Mouse (Mus musculus): ENCODE measurements around the gene Sh3bgrl. TPM values are rescaled to one million over a fixed set of nuclear protein-coding genes. Genes with fewer than 3 reads are reported as not detected.
"Not testable (repeated sequence)": the region's sequence is repeated elsewhere in the genome, so short reads cannot be mapped to it uniquely, and the experiment has no call there.

Gene Sh3bgrl
- total RNA-seq (2021): 100 to 1,000 TPM; 129 to 144 TPM
- long read RNA-seq, transcript Sh3bgrl-201 (4 exons, 2,882 nt): major isoform, 154 of 349 reads
- long read RNA-seq, partial matches to known transcripts: 189 of 349 reads
- long read RNA-seq, other reads (novel, unspliced or antisense): 6 of 349 reads

DNA sequence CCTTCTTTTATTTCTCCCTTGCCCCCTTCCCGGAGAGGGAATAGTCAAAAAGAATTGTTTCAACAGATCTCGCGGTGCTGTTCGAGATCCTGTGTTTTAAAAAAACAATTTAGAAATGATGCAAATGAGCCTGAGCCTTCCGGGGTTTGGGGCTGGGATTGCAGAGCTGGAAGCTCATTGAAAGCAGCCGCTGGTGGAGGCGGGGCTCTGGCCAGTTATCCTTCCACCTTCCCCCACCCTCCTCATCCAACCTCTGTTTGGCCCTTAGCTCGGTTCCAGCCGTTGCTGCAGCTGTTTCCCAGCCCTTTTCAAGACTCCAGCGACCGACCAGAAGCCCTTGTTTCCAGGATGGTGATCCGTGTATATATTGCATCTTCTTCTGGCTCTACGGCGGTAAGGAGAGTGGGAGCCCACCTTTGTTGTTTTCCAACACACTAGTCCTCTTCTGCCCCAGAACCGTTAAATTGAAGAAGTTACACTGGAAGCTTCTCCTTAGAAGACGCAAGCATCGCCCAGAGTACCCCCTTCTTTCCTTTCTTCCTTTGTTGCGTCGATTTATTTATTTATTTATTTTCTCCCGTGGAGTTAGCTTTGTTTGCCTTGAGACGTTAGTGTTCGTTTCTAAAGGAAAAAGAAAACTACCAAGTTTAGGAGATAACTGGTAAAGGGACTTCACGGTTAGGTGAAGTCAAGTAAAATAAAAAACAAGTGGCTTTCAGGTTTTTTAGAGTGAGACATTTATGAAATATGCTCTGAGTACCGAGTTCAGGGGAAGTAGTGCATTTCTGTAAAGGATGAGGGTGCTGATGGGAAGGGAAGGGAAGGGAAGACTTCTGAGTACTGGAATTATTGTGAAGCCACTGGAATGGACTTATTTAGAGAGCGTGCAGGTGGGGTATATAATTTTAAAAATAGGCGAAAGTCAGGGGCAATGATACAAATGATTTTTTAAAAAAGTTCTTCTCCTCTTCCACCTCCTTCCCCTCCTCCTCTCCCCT is at the start of gene Sh3bgrl:
TSS of gene Sh3bgrl (plus strand) at position 121 of the 998 bp plus-strand sequence.
- DNase-seq (ENCODE audit: low spot score in 2 of 2): peak; percentile 54 to 66

DNA sequence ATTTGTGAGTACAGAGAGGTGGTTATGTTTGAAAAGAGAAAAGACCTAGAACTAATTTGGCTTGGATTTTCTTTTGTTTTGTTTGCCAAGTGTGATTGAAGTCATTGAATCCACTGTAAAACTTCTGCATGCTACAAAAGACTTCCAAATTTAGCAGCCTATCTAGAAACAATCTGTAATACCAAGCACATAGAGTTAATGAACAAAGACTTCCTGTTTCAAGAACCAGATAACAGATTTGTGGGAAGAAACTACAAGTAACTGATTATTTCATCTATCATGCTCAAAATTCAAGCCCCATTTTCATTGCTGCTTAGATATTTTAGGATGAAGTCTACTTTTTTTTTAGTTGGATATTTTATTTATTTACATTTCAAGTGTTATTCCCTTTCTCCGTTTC is 47.4 kb upstream of the Sh3bgrl start:
- no peak for DNase-seq (ENCODE audit: low spot score in 2 of 2)

DNA sequence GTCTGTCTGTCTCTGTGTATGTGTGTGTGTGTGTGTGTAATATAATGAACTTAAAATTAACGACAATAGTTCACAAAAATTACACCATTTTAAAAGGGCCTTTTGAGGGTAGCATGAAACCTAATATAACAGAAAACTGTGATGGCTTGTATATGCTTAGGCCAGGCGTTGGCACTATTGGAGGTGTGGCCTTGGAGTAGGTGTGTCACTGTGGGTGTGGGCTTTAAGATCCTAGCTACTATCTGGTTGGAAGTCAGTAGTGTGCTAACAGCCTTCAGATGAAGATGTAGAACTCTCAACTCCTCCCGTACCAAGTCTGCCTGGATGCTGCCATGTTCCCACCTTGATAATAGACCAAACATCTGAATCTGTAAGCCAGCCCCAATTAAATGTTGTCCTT is 23.4 kb upstream of the Sh3bgrl start:
- DNase-seq (ENCODE audit: low spot score in 2 of 2): no peak

DNA sequence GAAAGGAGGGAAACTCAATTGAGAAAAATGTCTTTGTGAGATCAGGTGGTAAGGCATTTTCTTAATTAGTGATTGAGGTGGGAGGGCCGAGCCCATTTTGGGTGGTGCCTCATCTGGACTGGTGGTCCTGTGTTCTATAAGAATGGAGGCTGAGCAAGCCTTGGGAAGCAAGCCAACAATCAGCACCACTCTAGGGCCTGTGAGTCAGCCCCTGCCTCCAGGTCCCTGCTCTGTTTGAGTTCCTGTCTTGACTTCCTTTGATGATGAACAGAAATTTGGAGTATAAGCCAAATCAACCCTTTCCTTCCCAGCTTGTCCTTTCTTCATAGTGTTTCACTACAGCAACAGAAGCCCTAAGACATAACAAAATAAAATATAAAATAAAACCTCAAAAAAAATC is 19.4 kb upstream of the Sh3bgrl start:
- DNase-seq (ENCODE audit: low spot score in 2 of 2): no peak

DNA sequence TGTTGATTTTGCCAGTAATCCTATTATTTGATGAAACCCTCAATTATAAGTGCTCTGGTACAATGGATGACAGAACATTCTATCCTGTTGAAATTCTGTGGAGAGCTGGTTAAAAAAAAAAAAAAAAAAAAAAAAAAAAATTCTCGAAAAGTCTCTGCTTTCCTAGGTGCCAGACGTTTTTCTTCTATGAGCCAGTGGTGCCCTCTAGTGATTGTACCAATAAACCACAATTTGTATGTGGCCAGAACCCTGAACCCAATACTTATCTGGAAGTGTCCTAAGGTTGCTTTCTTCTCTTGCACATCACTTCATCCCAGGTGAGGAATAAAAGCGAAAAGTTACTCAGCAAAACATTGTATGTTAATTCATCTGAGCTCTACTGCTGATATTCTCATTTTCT is 18.8 kb upstream of the Sh3bgrl start:
- peak in 1 of 2 experiments; percentile 16 for DNase-seq (ENCODE audit: low spot score in 2 of 2)

DNA sequence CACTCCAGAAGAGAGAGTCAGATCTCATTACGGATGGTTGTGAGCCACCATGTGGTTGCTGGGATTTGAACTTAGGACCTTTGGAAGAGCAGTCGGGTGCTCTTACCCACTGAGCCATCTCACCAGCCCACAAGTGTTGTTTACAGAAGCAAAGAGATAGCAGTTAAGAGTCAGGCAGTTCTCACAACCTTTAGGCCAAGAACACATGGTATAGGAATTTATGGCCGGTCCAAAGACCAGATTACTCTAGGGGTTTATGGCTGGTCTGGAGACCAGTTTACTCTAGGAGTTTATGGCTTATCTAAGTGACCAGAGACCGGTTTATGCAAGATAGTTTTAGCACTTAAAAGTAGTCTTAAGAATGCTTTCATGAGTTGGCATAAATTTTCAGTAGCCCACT is 15.8 kb upstream of the Sh3bgrl start:
- DNase-seq (ENCODE audit: low spot score in 2 of 2): not testable (repeated sequence)

DNA sequence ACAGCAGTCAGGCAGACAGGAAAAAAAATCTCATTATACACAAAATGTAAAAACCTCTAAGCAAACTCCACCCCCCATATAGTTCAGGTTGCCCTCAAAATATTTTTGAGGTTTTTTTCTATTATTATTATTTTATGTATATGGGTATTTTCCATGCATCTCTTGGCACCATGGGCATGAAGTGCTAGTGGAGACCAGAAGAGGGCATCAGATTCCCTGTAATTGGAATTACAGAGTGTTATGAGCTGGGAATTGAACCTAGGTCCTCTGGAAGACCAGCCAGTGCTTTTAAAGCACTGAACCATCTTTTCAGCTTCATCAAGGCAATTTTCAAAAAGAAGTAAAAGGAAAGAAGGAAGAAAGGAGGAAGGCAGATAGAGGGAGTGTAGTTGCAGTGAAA is 8.1 kb upstream of the Sh3bgrl start:
- DNase-seq (ENCODE audit: low spot score in 2 of 2): no peak

DNA sequence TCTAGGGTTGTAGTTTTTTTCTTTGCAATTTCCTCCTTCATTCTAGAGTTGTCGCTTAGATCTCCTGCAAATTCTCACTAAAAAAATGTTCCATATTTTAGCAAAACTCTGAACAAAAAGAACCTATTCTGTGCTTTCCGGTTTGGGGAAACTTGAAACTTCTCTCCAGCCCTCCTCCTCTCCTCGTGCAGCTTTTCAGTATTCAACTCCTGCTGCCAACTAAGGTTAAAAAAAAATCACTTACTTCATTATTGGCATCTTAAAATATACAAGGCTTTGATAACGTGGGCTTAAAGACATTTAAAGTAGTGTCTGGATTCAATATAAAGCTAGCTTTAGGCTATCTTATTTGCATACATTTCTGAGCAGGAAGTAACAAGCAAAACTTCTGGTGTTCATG is 365 bp upstream of the Sh3bgrl start:
- DNase-seq (ENCODE audit: low spot score in 2 of 2): no peak

DNA sequence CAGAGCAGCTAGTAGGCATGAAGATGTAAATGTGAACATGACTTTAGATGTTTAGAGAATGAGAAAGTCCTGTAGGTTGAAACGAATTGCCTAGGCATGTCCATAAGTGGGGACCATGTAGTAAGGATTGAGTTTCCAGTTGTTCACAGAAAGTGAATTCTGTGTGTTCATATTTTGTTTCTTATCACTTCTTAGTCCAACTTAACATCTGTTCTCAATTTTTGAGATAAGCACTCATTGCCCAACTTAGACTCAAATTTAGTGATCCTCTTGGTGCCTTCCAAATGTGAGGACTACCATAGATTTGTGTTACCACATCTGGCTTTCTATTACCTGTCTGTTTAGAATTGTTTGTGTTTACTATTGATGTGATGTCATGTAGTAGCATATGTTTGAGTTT is 3.3 kb downstream of the Sh3bgrl start:
- no peak for DNase-seq (ENCODE audit: low spot score in 2 of 2)

DNA sequence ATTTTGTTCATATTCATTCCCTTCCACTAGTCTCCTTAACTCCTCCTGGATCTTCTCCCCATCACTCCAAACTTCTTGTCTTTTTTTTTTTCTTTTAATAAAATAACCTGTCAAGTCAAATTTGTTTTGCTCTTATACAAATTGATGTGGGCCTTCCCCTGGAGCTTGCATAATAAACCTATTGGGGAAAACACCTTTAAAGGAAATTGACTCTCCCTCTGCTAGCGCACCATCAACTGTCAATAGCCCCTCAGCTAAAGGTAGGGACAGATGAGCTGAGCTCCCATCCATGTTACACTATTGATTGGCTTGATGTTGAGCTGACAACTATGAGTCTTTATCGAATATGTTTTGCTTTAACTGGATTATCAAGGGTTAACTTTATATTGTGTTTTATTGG is 5.3 kb downstream of the Sh3bgrl start:
- DNase-seq (ENCODE audit: low spot score in 2 of 2): no peak

DNA sequence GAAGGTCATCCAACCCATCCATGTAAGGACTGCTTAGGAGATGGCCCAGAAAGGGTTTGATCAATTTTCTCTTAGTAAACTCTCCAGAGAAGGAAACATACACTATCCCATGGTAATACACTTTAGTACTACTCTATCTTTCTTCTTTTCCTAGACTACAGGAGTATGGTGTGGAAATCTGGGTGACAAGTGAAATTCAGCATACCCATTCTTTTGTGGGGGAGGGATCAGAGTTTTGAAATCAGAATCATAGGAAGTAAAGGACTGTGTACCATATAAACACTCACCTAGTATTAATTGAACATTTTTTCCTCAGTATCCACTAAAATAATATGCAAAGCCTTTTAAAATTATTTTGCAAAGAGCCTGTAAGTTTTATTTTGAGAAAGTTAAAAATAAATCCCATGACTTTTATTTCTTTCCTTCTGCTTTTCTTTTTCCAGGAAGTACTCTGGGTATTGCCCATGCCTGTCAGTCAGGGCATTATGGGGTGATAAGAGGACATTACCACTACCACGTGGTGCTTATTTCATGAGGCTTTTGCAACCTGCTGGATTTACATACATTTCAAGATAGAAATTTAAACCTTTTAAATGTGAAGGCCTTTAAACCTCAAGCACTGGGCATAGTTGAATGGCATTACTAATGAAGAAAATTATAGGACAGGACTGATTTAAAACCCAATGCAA is 13.1 kb downstream of the Sh3bgrl start:
- DNase-seq (ENCODE audit: low spot score in 2 of 2): no peak

DNA sequence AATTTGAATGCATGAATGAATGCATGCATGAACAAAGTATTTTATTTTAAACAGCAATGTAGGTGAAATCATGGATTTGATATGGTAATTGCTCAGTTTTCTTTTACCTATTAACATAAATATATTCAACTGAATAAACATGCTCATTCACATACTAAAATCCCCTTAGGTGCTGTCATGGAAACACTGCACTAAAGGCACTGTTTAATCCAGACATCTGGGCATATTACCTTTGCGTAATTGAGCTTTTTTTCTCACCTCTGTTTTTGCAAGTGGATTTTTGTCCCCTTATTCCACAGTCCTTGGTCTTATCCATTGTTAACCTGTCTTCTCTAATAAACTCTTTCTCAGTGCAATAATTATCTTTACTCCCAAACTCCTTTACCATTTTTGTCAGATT is 17.7 kb downstream of the Sh3bgrl start:
- no peak for DNase-seq (ENCODE audit: low spot score in 2 of 2)

DNA sequence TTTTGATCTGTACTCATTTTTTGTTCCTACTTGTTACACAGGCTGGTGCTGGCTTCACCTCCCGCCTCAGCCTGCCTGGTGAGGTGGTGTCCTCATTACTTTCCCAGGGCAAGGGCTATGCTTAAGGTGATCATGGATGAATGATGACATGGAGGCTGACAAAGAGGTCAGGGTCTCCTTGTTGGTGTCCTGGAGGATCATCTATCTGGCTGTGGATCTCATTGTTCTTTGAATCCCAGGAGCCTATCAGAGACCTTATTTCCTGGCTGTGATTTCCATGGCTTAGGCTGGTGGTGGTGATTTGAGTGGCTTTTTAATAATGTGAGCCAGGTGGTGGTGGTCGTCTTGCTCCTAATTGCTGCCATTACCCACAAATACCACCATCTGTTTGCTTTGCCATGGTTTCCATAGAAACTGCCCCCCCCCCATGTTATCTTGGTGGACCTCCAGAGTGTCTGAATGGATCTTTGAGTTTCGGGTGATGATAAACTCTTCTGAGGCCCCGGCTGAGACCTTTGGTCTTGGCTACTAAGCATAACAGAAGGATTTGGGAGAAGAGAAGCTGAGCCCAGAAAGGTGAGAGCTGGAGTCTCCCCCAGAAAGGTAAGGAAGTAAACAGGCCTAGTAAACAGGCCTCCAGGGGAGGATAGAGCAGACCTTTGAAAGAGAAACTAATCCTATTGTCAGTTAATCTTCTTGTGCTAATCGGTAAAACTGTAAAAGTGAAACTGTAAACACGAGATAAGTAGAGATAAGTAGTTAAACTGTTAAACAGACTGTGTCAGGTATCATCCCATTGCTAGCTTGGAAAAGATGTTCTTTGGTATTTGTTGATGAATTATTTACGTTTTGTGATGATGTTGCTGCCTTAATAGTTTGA is 18.5 kb downstream of the Sh3bgrl start:
- no peak for DNase-seq (ENCODE audit: low spot score in 2 of 2)

DNA sequence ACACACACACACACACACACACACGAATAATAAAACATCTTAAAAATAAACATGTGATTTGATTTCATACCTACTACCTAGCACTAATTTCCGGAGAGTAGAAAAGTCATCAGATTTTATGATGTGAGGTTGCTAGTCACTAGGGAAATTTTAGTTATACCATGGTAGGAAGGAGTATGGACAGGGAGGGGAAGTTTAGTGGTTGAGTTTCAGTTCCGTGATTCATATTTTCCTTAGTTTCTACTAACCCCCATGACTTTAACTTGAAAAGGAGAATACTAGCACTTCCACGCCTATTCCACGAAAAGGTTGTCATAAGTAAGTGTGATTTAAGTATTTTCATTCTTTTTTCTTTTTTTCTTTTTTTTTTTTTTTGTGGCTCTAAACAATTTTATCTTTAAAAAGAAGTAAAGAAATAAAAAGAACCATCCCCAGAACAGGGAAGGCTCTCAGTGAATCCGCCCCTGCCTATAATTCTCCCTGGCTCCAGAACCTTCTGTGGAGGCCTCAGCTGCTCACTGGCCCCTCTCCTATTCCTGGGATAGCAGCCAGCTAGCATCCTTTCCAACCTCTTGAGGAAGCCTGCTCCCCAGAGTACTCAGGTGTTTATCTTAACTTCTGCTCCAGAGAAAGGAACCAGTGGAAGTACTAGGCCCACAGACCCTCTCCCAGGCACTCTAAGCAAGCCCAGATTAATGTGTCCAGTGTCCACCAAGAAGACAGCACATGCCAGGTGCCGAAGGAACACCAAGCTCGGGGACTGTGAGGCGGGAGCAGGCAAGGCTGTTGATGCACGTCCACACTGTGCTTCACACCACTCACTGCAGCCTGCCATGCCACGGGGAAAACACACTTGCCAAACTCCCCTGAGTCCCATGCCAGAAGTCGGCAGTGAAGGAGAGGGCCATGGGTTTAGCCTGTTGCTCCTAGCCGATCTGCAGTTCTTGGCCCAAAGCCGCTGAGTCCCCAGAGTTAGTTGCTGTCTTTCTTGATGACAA is 25.0 kb downstream of the Sh3bgrl start:
- DNase-seq (ENCODE audit: low spot score in 2 of 2): no peak

DNA sequence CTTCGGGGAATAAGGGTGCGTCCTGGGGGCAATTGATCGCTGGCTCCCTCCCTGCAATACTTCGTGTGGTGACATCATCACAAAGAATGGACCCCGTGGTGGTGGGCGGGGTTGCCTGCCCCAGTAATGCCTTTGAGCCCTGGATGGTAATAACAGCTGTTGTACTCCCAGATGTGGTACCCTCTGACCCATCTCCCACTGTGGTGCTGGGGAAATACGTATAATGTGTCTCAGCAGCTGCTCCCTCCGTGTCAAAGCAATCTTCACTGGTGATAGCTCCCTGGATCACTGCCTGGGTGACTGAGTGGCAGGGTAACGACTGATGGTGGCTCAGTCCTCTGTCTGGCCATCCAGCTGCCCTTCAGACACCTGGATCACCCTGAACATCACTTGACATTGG is 26.0 kb downstream of the Sh3bgrl start:
- DNase-seq (ENCODE audit: low spot score in 2 of 2): no peak

DNA sequence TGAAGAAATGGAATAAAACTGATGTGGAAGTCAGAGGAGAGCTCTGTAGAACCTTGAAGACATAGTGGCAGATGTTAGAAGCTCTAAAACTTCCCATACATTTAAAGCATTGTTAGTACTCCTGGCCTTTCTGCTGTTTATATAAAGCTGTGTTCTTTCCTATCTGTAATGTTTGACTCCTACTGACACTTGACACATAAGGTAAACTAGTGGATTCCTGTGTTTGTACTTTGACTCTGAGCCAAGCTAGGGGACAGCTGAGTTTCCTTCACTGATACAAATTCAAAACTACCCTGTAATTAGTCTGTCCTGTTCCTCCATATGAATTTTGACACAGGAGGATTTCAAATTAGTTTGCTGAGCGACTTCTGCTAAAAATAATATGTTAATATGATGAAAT is 27.5 kb downstream of the Sh3bgrl start:
- DNase-seq (ENCODE audit: low spot score in 2 of 2): no peak

DNA sequence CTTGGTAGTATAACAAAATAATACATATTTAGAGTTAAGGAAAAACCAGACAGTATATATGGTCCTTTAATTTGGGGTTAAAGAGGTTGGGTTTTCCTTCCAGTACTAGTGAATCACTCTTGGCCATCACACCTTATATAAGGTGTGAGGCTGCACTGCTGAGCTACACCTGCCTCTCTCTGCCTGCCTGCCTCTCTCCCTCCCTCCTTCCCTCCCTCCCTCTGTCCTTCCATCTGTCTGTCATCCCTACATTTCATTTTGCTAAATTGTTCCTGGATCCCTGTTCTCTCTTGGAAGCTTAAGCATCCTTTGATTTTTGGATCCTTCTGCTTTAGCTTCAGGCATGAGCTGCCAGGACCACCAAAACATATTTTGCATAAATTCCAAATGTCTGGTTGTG is 28.6 kb downstream of the Sh3bgrl start:
- no peak for DNase-seq (ENCODE audit: low spot score in 2 of 2)

DNA sequence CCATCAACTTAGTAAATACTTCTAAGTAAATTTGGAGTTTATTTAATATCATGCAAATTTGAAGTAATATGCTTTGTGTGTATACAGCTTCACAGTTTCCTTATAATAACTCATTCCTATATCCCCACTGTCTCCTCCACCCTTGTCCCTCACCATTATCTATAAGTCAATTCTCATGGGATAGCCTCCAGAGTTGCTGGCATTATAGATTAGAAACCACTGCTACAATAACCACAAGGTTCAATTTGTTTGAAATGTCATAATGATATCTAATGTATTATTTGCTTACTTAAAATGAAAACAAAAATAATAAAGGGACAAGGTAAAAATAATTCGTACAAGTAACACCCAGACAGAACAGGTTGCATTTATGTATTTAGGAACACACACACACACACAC is 31.7 kb downstream of the Sh3bgrl start:
- no peak for DNase-seq (ENCODE audit: low spot score in 2 of 2)

DNA sequence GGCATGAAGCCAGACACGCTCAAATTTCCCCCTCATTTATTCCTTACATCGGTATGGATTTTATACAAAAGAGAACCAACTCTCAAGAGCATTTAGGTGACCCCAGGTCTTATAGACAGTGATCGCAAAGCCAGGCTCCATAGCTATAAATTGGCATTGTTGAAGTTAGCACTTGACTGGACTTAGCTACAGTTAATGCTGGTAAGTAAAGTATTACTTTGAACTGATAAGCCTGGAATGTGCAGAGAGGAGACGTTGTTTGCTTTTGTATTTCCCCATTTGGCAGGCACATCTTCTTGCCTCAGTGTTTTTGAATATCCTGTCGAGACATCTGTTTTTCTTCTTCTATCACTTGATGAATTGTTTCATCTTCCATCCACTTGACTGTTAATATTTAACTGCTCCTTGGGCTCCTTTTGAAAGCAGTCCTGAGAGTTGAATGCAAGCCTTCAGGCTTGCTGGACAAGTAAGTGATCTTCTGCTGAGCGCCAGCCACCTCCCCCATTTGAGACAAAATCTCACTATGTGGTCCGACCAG is 32.5 kb downstream of the Sh3bgrl start:
- DNase-seq (ENCODE audit: low spot score in 2 of 2): no peak

DNA sequence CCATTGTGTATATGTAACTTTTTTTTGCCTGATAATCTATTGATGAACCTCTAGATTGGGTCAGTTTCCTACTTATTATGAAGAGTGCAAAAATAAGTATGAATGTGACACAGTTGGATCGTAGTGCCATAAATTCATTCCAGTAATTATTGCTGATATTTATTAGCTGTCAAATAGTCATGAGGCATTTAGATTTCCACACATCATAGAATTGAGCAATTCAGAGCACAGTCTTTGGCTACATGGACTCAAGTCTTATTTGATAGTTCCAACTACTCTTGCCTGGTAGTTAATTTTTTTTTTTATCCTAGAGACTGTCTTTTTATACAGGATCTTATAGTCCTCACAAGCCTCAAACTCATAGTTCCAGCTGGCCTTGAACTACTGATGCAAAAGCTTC is 34.9 kb downstream of the Sh3bgrl start:
- no peak for DNase-seq (ENCODE audit: low spot score in 2 of 2)
